Mouse (Mus musculus) B cell, adult 2 months (primary cell): ENCODE results near the gene Atrnl1.

Source experiments
- DNase-seq, 2 experiments: peaks; one replicate each; pipeline ENCODE4 v3.0.0; 2022

The Atrnl1 gene

GRCm38 (mm10) chr19:57610476-57611261 lies at the start of gene Atrnl1:
Gene Atrnl1, plus strand, starts transcription at chr19:57611034.
- DNase-seq, result peak; percentile 84 to 86

GRCm38 (mm10) chr19:57561486-57561885 lies 49.3 kb upstream of the Atrnl1 start:
- no peak for DNase-seq

- DNase-seq, result no peak
These were observed 41.8 kb upstream of the Atrnl1 start for GRCm38 (mm10) chr19:57569040-57569439.

GRCm38 (mm10) chr19:57572360-57573237 lies 38.2 kb upstream of the Atrnl1 start:
- no peak for DNase-seq

GRCm38 (mm10) chr19:57573470-57573869 lies 37.4 kb upstream of the Atrnl1 start:
- no peak for DNase-seq

GRCm38 (mm10) chr19:57575027-57575426 lies 35.8 kb upstream of the Atrnl1 start:
- DNase-seq, result no peak

GRCm38 (mm10) chr19:57576836-57577235 lies 34.0 kb upstream of the Atrnl1 start:
- no peak for DNase-seq

GRCm38 (mm10) chr19:57577256-57577655 lies 33.6 kb upstream of the Atrnl1 start:
- DNase-seq, result no peak

GRCm38 (mm10) chr19:57580962-57581361 lies 29.9 kb upstream of the Atrnl1 start:
- DNase-seq, result no peak

GRCm38 (mm10) chr19:57585231-57585792 lies 25.5 kb upstream of the Atrnl1 start:
- no peak for DNase-seq

GRCm38 (mm10) chr19:57586172-57586571 lies 24.7 kb upstream of the Atrnl1 start:
- no peak for DNase-seq

- DNase-seq, result no peak
These were observed 21.3 kb upstream of the Atrnl1 start for GRCm38 (mm10) chr19:57589516-57589915.

GRCm38 (mm10) chr19:57590895-57591294 lies 19.9 kb upstream of the Atrnl1 start:
- DNase-seq, result peak; percentile 65 to 75

- DNase-seq, result peak; percentile 27 to 28
These were observed 19.2 kb upstream of the Atrnl1 start for GRCm38 (mm10) chr19:57591631-57592030.

GRCm38 (mm10) chr19:57592355-57592754 lies 18.5 kb upstream of the Atrnl1 start:
- DNase-seq, result no peak

- no peak for DNase-seq
These were observed 11.7 kb upstream of the Atrnl1 start for GRCm38 (mm10) chr19:57599126-57599525.

- no peak for DNase-seq
These were observed 10.5 kb upstream of the Atrnl1 start for GRCm38 (mm10) chr19:57600233-57600929.

GRCm38 (mm10) chr19:57600930-57601328 lies 9.9 kb upstream of the Atrnl1 start:
- DNase-seq, result no peak

GRCm38 (mm10) chr19:57603593-57603992 lies 7.2 kb upstream of the Atrnl1 start:
- DNase-seq, result no peak

GRCm38 (mm10) chr19:57605941-57606340 lies 4.9 kb upstream of the Atrnl1 start:
- no peak for DNase-seq

GRCm38 (mm10) chr19:57606351-57606750 lies 4.5 kb upstream of the Atrnl1 start:
- no peak for DNase-seq

GRCm38 (mm10) chr19:57609361-57610057 lies 1.3 kb upstream of the Atrnl1 start:
- DNase-seq, result peak; percentile 26 to 28
